9 mouse cellular contexts compared by ENCODE assay signal in the genomic region with DNA sequence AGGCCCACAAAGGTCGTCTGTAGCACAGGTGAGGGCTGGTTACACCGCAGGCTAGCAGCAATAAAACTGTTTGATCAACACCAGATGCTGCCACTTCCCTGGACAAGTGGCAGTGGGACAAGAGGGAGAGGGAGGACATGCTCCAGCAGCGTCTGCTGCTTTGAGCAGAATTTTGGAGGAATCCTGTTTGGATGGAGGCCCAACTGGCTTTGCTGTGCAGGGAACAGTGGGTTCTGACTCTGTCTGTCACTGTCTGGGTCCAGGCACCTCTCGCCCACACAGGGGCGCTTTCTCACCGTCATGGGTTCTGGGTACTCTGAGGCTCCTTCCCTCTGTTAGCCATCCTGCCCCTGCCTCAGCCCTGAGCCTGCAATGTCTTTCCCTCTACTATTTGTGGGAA.
DNase-seq lines count a peak whose midpoint lies in the region; ATAC-seq lines count a peak whose summit lies in the region.
"Had no signal": no experiment of that assay in that cellular context is flagged by ENCODE, and none has a peak within 500 bp of the region (broad histone marks: within the 10 kb centered on the region; RNA-seq: fewer than 3 reads in every experiment).

No protein-coding gene starts in this region.

- WGBS in hindbrain, embryonic 10.5 days: 55% methylated on average over 6 of the region's 6 CpGs
- 50% methylated on average over 6 of the region's 6 CpGs for WGBS in midbrain, embryonic 11.5 days

- DNase-seq in embryo, embryonic 10 days (ENCODE audit: low spot score): peak; percentile 57
- DNase-seq in embryo, embryonic 9.5 days (ENCODE audit: extremely low spot score): no peak
- peak; percentile 30 for DNase-seq in Muller cell, postnatal 12 days (ENCODE audit: inconsistent ontology term)
- peak; percentile 34 for DNase-seq in hindbrain, embryonic 10.5 days (ENCODE audit: low spot score)
- DNase-seq in midbrain, embryonic 11.5 days (ENCODE audit: low spot score, missing footprints): no peak
- DNase-seq in left cerebral cortex, adult 18-20 months (ENCODE audit: low spot score in 2 of 2): no peak

- H3K4me2 ChIP-seq in midbrain, embryonic 11.5 days: no peak overlapping the region
- H3K4me2 ChIP-seq: liver, embryonic 15.5 days had no signal

- no peak overlapping the region for H3K4me3 ChIP-seq in hindbrain, embryonic 10.5 days
- no peak overlapping the region for H3K4me3 ChIP-seq in midbrain, embryonic 11.5 days (ENCODE audit: low read depth, low read length)
- H3K4me3 ChIP-seq: liver, embryonic 15.5 days had no signal

- H3K27me3 ChIP-seq in hindbrain, embryonic 10.5 days (ENCODE audit: insufficient read depth, poor library complexity, severe bottlenecking): no peaks in the 10 kb centered on the region
- no peaks in the 10 kb centered on the region for H3K27me3 ChIP-seq in midbrain, embryonic 11.5 days (ENCODE audit: control insufficient read depth, insufficient read depth, low read length)
- H3K27me3 ChIP-seq: liver, embryonic 15.5 days had no signal

- H3K9ac ChIP-seq in midbrain, embryonic 11.5 days (ENCODE audit: low read length): no peak overlapping the region
- H3K9ac ChIP-seq: liver, embryonic 15.5 days had no signal

- no peaks in the 10 kb centered on the region for H3K9me3 ChIP-seq in hindbrain, embryonic 10.5 days
- H3K9me3 ChIP-seq in midbrain, embryonic 11.5 days (ENCODE audit: control insufficient read depth, low read length): no peaks in the 10 kb centered on the region
- H3K9me3 ChIP-seq: liver, embryonic 15.5 days had no signal

- H3K36me3 ChIP-seq in hindbrain, embryonic 10.5 days: no peaks in the 10 kb centered on the region
- no peaks in the 10 kb centered on the region for H3K36me3 ChIP-seq in midbrain, embryonic 11.5 days (ENCODE audit: control insufficient read depth, insufficient read depth, low read length)
- H3K36me3 ChIP-seq: liver, embryonic 15.5 days had no signal

- no peaks in the 10 kb centered on the region for H3K4me1 ChIP-seq in hindbrain, embryonic 10.5 days (replicated peaks)
- no peaks in the 10 kb centered on the region for H3K4me1 ChIP-seq in midbrain, embryonic 11.5 days (ENCODE audit: control insufficient read depth, insufficient read depth, low read length)
- H3K4me1 ChIP-seq: liver, embryonic 15.5 days had no signal

- ATAC-seq in midbrain, embryonic 11.5 days (ENCODE audit: low FRiP score): peak; percentile 66; the same call in 1 of the 2 replicates
- no peak for ATAC-seq in megakaryocyte, adult 5-6 weeks (ENCODE audit: poor library complexity, severe bottlenecking)
- ATAC-seq in granulocyte monocyte progenitor cell, adult 5-6 weeks (replicated peaks; ENCODE audit: poor library complexity, severe bottlenecking): no peak

- H3K27ac ChIP-seq in hindbrain, embryonic 10.5 days: no peak overlapping the region
- no peak overlapping the region for H3K27ac ChIP-seq in midbrain, embryonic 11.5 days (ENCODE audit: low read depth, low read length)
- H3K27ac ChIP-seq: liver, embryonic 15.5 days had no signal

Comparison
In these comparisons a context has a peak if more than half of its experiments do, and no peak if none do; other contexts are left out.
1. DNase-seq: peak in embryo, embryonic 10 days (single experiment), Muller cell, postnatal 12 days (single experiment) and hindbrain, embryonic 10.5 days (single experiment); none in embryo, embryonic 9.5 days (single experiment), midbrain, embryonic 11.5 days (single experiment) and left cerebral cortex, adult 18-20 months (0 of 2).